Mouse (Mus musculus) midbrain, postnatal 0 days (tissue): ENCODE data around the gene Gm20388. TPM values are rescaled to one million over a fixed set of nuclear protein-coding genes. Genes with fewer than 3 reads are reported as not detected.
A peak's percentile ranks its signal among the peaks of the same experiment; 100 is the strongest.

Source experiments
- ATAC-seq: fragments of 200-750 bp; cut with Nextera tagmentation; 2 replicates; pipeline ENCODE4 v1.8.0; 2017; ENCODE audit warnings: moderate number of reproducible peaks, mild to moderate bottlenecking, moderate TSS enrichment, moderate library complexity; ENCODE audit not compliant: low FRiP score
- DNase-seq: peaks from one replicate; pipeline ENCODE4 v3.0.0-alpha.2; 2015; ENCODE audit warnings: low spot score
- H3K27ac ChIP-seq: fragments of 300-500 bp; sonication (generic); 2 replicates; pipeline ENCODE4 v1.5.1; 2014; ENCODE audit warnings: low read depth, mild to moderate bottlenecking, low read length, mixed read lengths
- H3K27me3 ChIP-seq: fragments of 300-500 bp; sonication (generic); 2 replicates; pipeline ENCODE4 v1.6.1; 2014; ENCODE audit warnings: low read length, control low read depth, mixed read lengths; ENCODE audit not compliant: insufficient read depth
- H3K36me3 ChIP-seq: fragments of 300-500 bp; sonication (generic); 2 replicates; pipeline ENCODE4 v1.6.1; 2014; ENCODE audit warnings: low read length, control low read depth, mixed read lengths; ENCODE audit not compliant: insufficient read depth
- H3K4me1 ChIP-seq: fragments of 300-500 bp; sonication (generic); 2 replicates; pipeline ENCODE4 v1.6.1; 2014; ENCODE audit warnings: mild to moderate bottlenecking, control low read depth, antibody characterized with exemption, low read length, mixed read lengths; ENCODE audit not compliant: insufficient read depth
- H3K4me2 ChIP-seq: fragments of 300-500 bp; sonication (generic); 2 replicates; pipeline ENCODE4 v1.6.1; 2014; ENCODE audit warnings: low read depth, mild to moderate bottlenecking, low read length, mixed read lengths; ENCODE audit not compliant: poor library complexity, severe bottlenecking
- H3K4me3 ChIP-seq: fragments of 300-500 bp; sonication (generic); 2 replicates; pipeline ENCODE4 v1.5.1; 2014; ENCODE audit warnings: low read depth, mild to moderate bottlenecking, low read length, moderate library complexity
- H3K9ac ChIP-seq: fragments of 300-500 bp; sonication (generic); replicated peaks from 2 replicates; pipeline ENCODE4 v1.6.1; 2014; ENCODE audit warnings: mild to moderate bottlenecking, low read length, moderate library complexity, mixed read lengths; ENCODE audit not compliant: poor library complexity, severe bottlenecking
- H3K9me3 ChIP-seq: fragments of 300-500 bp; sonication (generic); 2 replicates; pipeline ENCODE4 v1.6.1; 2016; ENCODE audit warnings: low read length, control low read depth
- CTCF ChIP-seq: IDR thresholded peaks from 2 replicates; pipeline ENCODE4 v1.5.1; 2016; ENCODE audit warnings: antibody characterized with exemption, mild to moderate bottlenecking
- WGBS: fragments of 180-500 bp; shearing (Covaris S2); extraction: QIAGEN DNeasy Blood & Tissue Kit; methylation state at CpG from one replicate; pipeline ENCODE4 v1.1.7; 2014; 5-methylcytosine and 5-hydroxymethylcytosine counted together
- polyA plus RNA-seq: library from polyadenylated mRNA; unstranded; fragments of >200 nt; fragmentation: Nextera tagmentation; extraction: Ambion mirVana; gene quantifications from 2 replicates; pipeline ENCODE4 v1.2.1, GENCODE M21; 2015
- total RNA-seq: library from RNA; depleted of rRNA; stranded (reverse); fragments of >200 nt; gene quantifications from 2 replicates; pipeline ENCODE4 v1.2.3, GENCODE M21; 2014

The Gm20388 gene
- total and polyA plus RNA-seq, 2 experiments from 2014 or later: 74.2 TPM; not detected in 1

GRCm38 (mm10) chr8:121653340-121654019, 1742.8 kb downstream of the Gm20388 start:
- TF ChIP-seq CTCF: no peak
- Histone ChIP-seq H3K27ac (peak overlapping the region; percentile 99), H3K9ac (peak overlapping the region; percentile 88), H3K4me1 (peaks cover 28% of the 10 kb centered on the region), H3K27me3 (no peaks in the 10 kb centered on the region), H3K36me3 (no peaks in the 10 kb centered on the region), H3K4me3 (peak overlapping the region; percentile 81), H3K9me3 (no peaks in the 10 kb centered on the region), H3K4me2 (peak overlapping the region; percentile 94)
- ATAC-seq (peak; percentile 38), DNase-seq (no peak)
- 2% methylated on average over 31 of the region's 31 CpGs for WGBS

GRCm38 (mm10) chr8:121654131-121654530, 1743.5 kb downstream of the Gm20388 start:
- Histone ChIP-seq H3K27me3 (no peaks in the 10 kb centered on the region), H3K4me2 (peak overlapping the region; percentile 94), H3K4me3 (peak overlapping the region; percentile 81), H3K9me3 (no peaks in the 10 kb centered on the region), H3K27ac (peak overlapping the region; percentile 99), H3K9ac (peak overlapping the region; percentile 88), H3K4me1 (peaks cover 22% of the 10 kb centered on the region), H3K36me3 (no peaks in the 10 kb centered on the region)
- ATAC-seq (no peak), DNase-seq (no peak)
- TF ChIP-seq CTCF: no peak
- 84% methylated on average over 4 of the region's 4 CpGs for WGBS

GRCm38 (mm10) chr8:121654966-121655494, 1744.4 kb downstream of the Gm20388 start:
- H3K9me3 ChIP-seq: no peaks in the 10 kb centered on the region
- no peak overlapping the region for H3K4me2 ChIP-seq
- H3K4me1 ChIP-seq: peaks cover 15% of the 10 kb centered on the region
- no peaks in the 10 kb centered on the region for H3K27me3 ChIP-seq
- H3K9ac ChIP-seq: no peak overlapping the region
- no peaks in the 10 kb centered on the region for H3K36me3 ChIP-seq
- ATAC-seq: no peak
- TF ChIP-seq CTCF: no peak
- no peak overlapping the region for H3K27ac ChIP-seq
- H3K4me3 ChIP-seq: no peak overlapping the region
- no peak for DNase-seq
- 76% methylated on average over 14 of the region's 14 CpGs for WGBS

DNA sequence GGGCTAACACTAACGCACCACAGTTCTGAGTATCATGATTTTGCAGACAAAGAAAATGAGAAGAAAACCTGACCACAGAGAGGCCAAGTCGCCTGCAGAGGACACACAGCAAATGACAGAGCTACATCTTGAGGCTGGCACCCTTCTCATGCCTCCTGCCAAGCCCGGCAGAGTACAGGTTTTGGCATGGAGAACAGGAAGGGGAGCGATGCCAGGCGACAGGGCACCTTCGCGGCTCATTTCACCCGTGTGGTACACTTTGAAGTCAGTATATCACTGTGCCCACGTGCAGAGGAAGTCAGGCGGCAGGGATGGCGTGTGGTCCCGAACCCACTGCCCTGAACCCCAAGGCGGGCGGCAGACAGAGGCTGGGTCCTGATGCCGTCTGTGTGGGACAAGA, 1750.0 kb downstream of the Gm20388 start:
- no peak overlapping the region for H3K4me3 ChIP-seq
- H3K4me2 ChIP-seq: no peak overlapping the region
- no peaks in the 10 kb centered on the region for H3K36me3 ChIP-seq
- DNase-seq (no peak), ATAC-seq (no peak)
- WGBS: 82% methylated on average over 15 of the region's 15 CpGs
- no peaks in the 10 kb centered on the region for H3K4me1 ChIP-seq
- H3K27ac ChIP-seq: no peak overlapping the region
- no peak for TF ChIP-seq CTCF
- H3K9me3 ChIP-seq: no peaks in the 10 kb centered on the region
- H3K9ac ChIP-seq: no peak overlapping the region
- no peaks in the 10 kb centered on the region for H3K27me3 ChIP-seq

DNA sequence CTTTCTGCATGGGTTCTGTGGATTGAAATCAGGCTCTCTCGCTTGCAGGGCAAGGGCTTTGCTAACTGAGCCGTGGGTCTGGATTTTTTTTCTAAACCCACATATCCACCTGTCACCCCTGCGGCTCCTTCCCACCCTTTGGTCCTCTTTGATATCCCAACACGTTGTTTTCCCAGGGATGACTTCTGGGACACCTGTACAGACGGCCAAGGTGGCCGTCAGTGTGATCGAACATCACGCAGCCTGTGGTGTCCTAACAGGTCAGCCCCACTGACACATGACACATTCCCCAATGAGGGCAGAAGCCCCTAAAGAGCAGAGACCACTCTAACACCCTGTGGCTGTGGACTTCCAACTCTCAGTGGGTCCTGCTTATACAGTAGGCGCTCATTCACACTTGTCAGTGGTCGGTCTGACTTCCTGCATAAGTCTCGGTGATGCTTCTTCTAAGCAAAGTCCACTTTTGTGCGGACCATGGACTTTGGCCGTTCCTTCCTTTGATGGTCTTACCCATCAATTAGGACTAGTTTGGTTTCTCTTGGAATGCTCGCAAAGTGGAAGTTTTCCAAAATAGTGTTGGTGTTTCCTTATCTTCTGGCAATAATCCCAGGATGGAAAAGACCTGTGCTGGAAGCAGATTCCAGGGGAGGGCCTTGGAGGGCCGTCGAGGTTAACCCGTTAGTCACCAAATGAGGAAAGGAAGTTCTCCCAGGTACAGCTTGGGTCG, 1751.2 kb downstream of the Gm20388 start:
- WGBS: 89% methylated on average over 18 of the region's 18 CpGs
- H3K27ac ChIP-seq: no peak overlapping the region
- no peak for TF ChIP-seq CTCF
- H3K4me1 ChIP-seq: no peaks in the 10 kb centered on the region
- H3K27me3 ChIP-seq: no peaks in the 10 kb centered on the region
- no peaks in the 10 kb centered on the region for H3K36me3 ChIP-seq
- DNase-seq (no peak), ATAC-seq (no peak)
- H3K9ac ChIP-seq: no peak overlapping the region
- H3K4me2 ChIP-seq: no peak overlapping the region
- H3K4me3 ChIP-seq: no peak overlapping the region
- H3K9me3 ChIP-seq: no peaks in the 10 kb centered on the region

DNA sequence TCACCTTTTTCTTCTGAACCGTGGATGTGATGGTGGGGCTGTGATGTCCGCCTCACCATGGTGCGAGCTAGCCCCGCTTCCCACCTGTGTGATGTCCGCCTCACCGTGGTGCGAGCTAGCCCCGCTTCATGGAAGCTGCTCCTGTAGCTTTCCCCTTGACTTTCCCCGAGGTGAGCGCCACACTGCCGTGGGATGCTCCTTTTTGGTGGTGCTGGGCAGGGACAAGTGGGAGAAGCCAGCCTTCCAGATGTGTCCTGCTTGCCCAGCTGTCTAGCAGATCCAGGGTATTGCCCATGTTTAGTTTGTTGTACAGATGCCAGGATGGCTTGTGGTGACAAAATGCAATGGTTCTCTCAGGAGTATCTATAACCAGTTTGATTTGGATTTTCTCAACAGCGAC, 1752.5 kb downstream of the Gm20388 start:
- 94% methylated on average over 12 of the region's 12 CpGs for WGBS
- ATAC-seq (no peak), DNase-seq (no peak)

More for the DNA sequence above, 1752.5 kb downstream of the Gm20388 start:
- Histone ChIP-seq H3K4me1 (no peaks in the 10 kb centered on the region), H3K27me3 (no peaks in the 10 kb centered on the region), H3K9me3 (no peaks in the 10 kb centered on the region), H3K4me2 (no peak overlapping the region), H3K9ac (no peak overlapping the region), H3K4me3 (no peak overlapping the region), H3K36me3 (no peaks in the 10 kb centered on the region), H3K27ac (no peak overlapping the region)
- no peak for TF ChIP-seq CTCF
